In the genomic region with DNA sequence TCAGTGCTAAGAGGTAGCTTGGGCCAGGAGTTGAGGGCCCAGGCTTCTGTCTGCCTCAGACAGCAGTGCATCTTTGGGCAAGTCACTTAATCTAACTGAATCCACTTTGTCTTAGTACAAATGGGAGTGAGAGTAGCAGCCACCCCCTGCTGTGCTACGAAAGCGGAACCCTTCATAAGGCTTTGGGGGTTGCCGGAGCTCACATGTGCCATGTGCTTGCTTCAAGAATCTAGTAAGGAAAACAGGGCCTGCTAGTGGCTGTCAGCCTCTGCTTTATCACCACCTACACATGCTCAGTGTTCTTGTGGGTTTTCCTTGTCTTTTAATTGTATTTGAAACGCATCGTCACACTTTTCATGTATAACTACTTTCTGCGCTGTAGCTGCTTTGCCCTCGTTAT, we compare ENCODE assay signal across 22 mouse cellular contexts. TPM values are rescaled to one million over a fixed set of nuclear protein-coding genes. Genes with fewer than 3 reads are reported as not detected.
A peak's percentile ranks its signal among the peaks of the same experiment; 100 is the strongest.
DNase-seq lines count a peak whose midpoint lies in the region; ATAC-seq lines count a peak whose summit lies in the region.
"Had no signal": no experiment of that assay in that cellular context is flagged by ENCODE, and none has a peak within 500 bp of the region (broad histone marks: within the 10 kb centered on the region; RNA-seq: fewer than 3 reads in every experiment).

No protein-coding gene starts in this region.

- H3K4me2 ChIP-seq in embryonic facial prominence, embryonic 14.5 days (ENCODE audit: low read depth, low read length) = no peak overlapping the region
- H3K4me2 ChIP-seq in midbrain, embryonic 14.5 days (ENCODE audit: low read length) = no peak overlapping the region
- H3K4me2 ChIP-seq in midbrain, embryonic 11.5 days = no peak overlapping the region
- H3K4me2 ChIP-seq in limb, embryonic 11.5 days (ENCODE audit: low read depth, severe bottlenecking) = no peak overlapping the region
- H3K4me2 ChIP-seq in heart, embryonic 12.5 days = no peak overlapping the region
- H3K4me2 ChIP-seq: forebrain, embryonic 12.5 days; heart, embryonic 15.5 days; limb, embryonic 15.5 days; midbrain, embryonic 15.5 days had no signal

- 63% methylated on average over 7 of the region's 7 CpGs for WGBS in embryonic facial prominence, embryonic 14.5 days
- 65% methylated on average over 7 of the region's 7 CpGs for WGBS in embryonic facial prominence, embryonic 10.5 days
- 38% methylated on average over 7 of the region's 7 CpGs for WGBS in midbrain, embryonic 14.5 days
- WGBS in midbrain, embryonic 11.5 days = 49% methylated on average over 7 of the region's 7 CpGs
- WGBS in limb, embryonic 11.5 days = 45% methylated on average over 7 of the region's 7 CpGs
- 74% methylated on average over 7 of the region's 7 CpGs for WGBS in heart, embryonic 12.5 days

- DNase-seq in embryonic facial prominence, embryonic 14.5 days (ENCODE audit: low spot score) = no peak
- no peak for DNase-seq in embryonic facial prominence, embryonic 10.5 days (ENCODE audit: low spot score)
- peak; percentile 41 for DNase-seq in midbrain, embryonic 14.5 days
- DNase-seq in midbrain, embryonic 11.5 days (ENCODE audit: low spot score, missing footprints) = no peak
- peak; percentile 33 for DNase-seq in limb, embryonic 11.5 days (ENCODE audit: low spot score)
- DNase-seq in c-Kit-positive CD71-positive TER-119-positive erythroid progenitor cells, embryonic 14.5 days (ENCODE audit: low spot score) = no peak
- DNase-seq: adrenal gland, postnatal 36 days; cerebellum, postnatal 10 days; gastrocnemius, postnatal 14 days; heart, adult 18-20 months; heart, postnatal 4 days; kidney, adult 18-20 months; kidney, postnatal 25 days; layer of hippocampus, adult 9-11 months; right cerebral cortex, postnatal 4 days had no signal

- H3K4me1 ChIP-seq in embryonic facial prominence, embryonic 14.5 days (ENCODE audit: control insufficient read depth, insufficient read depth, low read length) = no peaks in the 10 kb centered on the region
- peaks cover 6% of the 10 kb centered on the region; the same call in 1 of the 2 replicates for H3K4me1 ChIP-seq in embryonic facial prominence, embryonic 10.5 days
- no peaks in the 10 kb centered on the region for H3K4me1 ChIP-seq in midbrain, embryonic 14.5 days (ENCODE audit: control insufficient read depth, insufficient read depth, low read length)
- peaks cover 5% of the 10 kb centered on the region; the same call in 1 of the 2 replicates for H3K4me1 ChIP-seq in midbrain, embryonic 11.5 days (ENCODE audit: control insufficient read depth, insufficient read depth, low read length)
- 0 out of 2 replicates have a peak, but pooled peaks cover 8% of the 10 kb centered on the region for H3K4me1 ChIP-seq in limb, embryonic 11.5 days (ENCODE audit: control insufficient read depth, insufficient read depth, low read length)
- peaks cover 3% of the 10 kb centered on the region; the same call in 1 of the 2 replicates for H3K4me1 ChIP-seq in heart, embryonic 12.5 days (replicated peaks)
- H3K4me1 ChIP-seq: limb, embryonic 15.5 days; midbrain, embryonic 15.5 days had no signal

- H3K9me3 ChIP-seq in embryonic facial prominence, embryonic 14.5 days (ENCODE audit: control insufficient read depth, low read length) = no peaks in the 10 kb centered on the region
- no peaks in the 10 kb centered on the region for H3K9me3 ChIP-seq in embryonic facial prominence, embryonic 10.5 days
- H3K9me3 ChIP-seq in midbrain, embryonic 14.5 days (ENCODE audit: control insufficient read depth, low read length) = no peaks in the 10 kb centered on the region
- H3K9me3 ChIP-seq in midbrain, embryonic 11.5 days (ENCODE audit: control insufficient read depth, low read length) = no peaks in the 10 kb centered on the region
- 0 out of 2 replicates have a peak, but pooled peaks cover 2% of the 10 kb centered on the region for H3K9me3 ChIP-seq in limb, embryonic 11.5 days (ENCODE audit: control insufficient read depth, low read length)
- H3K9me3 ChIP-seq in heart, embryonic 12.5 days (replicated peaks) = no peaks in the 10 kb centered on the region
- H3K9me3 ChIP-seq: forebrain, embryonic 12.5 days; heart, embryonic 15.5 days; limb, embryonic 15.5 days; midbrain, embryonic 15.5 days had no signal

- H3K27me3 ChIP-seq in embryonic facial prominence, embryonic 14.5 days (replicated peaks; ENCODE audit: control insufficient read depth, insufficient read depth, low read length) = no peaks in the 10 kb centered on the region
- no peaks in the 10 kb centered on the region for H3K27me3 ChIP-seq in embryonic facial prominence, embryonic 10.5 days (replicated peaks; ENCODE audit: low read depth, poor library complexity, severe bottlenecking)
- H3K27me3 ChIP-seq in midbrain, embryonic 14.5 days (ENCODE audit: control insufficient read depth, insufficient read depth, low read length) = no peaks in the 10 kb centered on the region
- no peaks in the 10 kb centered on the region for H3K27me3 ChIP-seq in midbrain, embryonic 11.5 days (ENCODE audit: control insufficient read depth, insufficient read depth, low read length)
- H3K27me3 ChIP-seq in limb, embryonic 11.5 days (ENCODE audit: control insufficient read depth, insufficient read depth, low read length) = no peaks in the 10 kb centered on the region
- H3K27me3 ChIP-seq in heart, embryonic 12.5 days (replicated peaks) = no peaks in the 10 kb centered on the region
- H3K27me3 ChIP-seq: forebrain, embryonic 12.5 days; heart, embryonic 15.5 days; limb, embryonic 15.5 days; midbrain, embryonic 15.5 days had no signal

- H3K27ac ChIP-seq in embryonic facial prominence, embryonic 14.5 days (replicated peaks; ENCODE audit: low read depth, low read length) = no peak overlapping the region
- H3K27ac ChIP-seq in embryonic facial prominence, embryonic 10.5 days (replicated peaks) = no peak overlapping the region
- H3K27ac ChIP-seq in midbrain, embryonic 14.5 days (replicated peaks; ENCODE audit: low read depth, low read length) = no peak overlapping the region
- H3K27ac ChIP-seq in midbrain, embryonic 11.5 days (ENCODE audit: low read depth, low read length) = no peak overlapping the region
- H3K27ac ChIP-seq in limb, embryonic 11.5 days (replicated peaks; ENCODE audit: low read depth, low read length) = no peak overlapping the region
- no peak overlapping the region for H3K27ac ChIP-seq in heart, embryonic 12.5 days (ENCODE audit: poor library complexity, severe bottlenecking)
- H3K27ac ChIP-seq: forebrain, embryonic 12.5 days; heart, embryonic 15.5 days; limb, embryonic 15.5 days; midbrain, embryonic 15.5 days had no signal

- H3K4me3 ChIP-seq in embryonic facial prominence, embryonic 14.5 days (ENCODE audit: low read depth, low read length) = no peak overlapping the region
- H3K4me3 ChIP-seq in embryonic facial prominence, embryonic 10.5 days = no peak overlapping the region
- no peak overlapping the region for H3K4me3 ChIP-seq in midbrain, embryonic 14.5 days (replicated peaks; ENCODE audit: low read depth, low read length)
- H3K4me3 ChIP-seq in midbrain, embryonic 11.5 days (ENCODE audit: low read depth, low read length) = no peak overlapping the region
- no peak overlapping the region for H3K4me3 ChIP-seq in limb, embryonic 11.5 days (ENCODE audit: low read depth, low read length)
- no peak overlapping the region for H3K4me3 ChIP-seq in heart, embryonic 12.5 days
- H3K4me3 ChIP-seq: forebrain, embryonic 12.5 days; heart, embryonic 15.5 days; limb, embryonic 15.5 days; midbrain, embryonic 15.5 days; myocyte had no signal

- no peaks in the 10 kb centered on the region for H3K36me3 ChIP-seq in embryonic facial prominence, embryonic 14.5 days (ENCODE audit: control insufficient read depth, insufficient read depth, low read length)
- H3K36me3 ChIP-seq in embryonic facial prominence, embryonic 10.5 days (replicated peaks) = no peaks in the 10 kb centered on the region
- no peaks in the 10 kb centered on the region for H3K36me3 ChIP-seq in midbrain, embryonic 14.5 days (ENCODE audit: control insufficient read depth, insufficient read depth, low read length)
- H3K36me3 ChIP-seq in midbrain, embryonic 11.5 days (ENCODE audit: control insufficient read depth, insufficient read depth, low read length) = no peaks in the 10 kb centered on the region
- no peaks in the 10 kb centered on the region for H3K36me3 ChIP-seq in limb, embryonic 11.5 days (ENCODE audit: control insufficient read depth, insufficient read depth, low read length)
- no peaks in the 10 kb centered on the region for H3K36me3 ChIP-seq in heart, embryonic 12.5 days
- H3K36me3 ChIP-seq: forebrain, embryonic 12.5 days; heart, embryonic 15.5 days; limb, embryonic 15.5 days; midbrain, embryonic 15.5 days had no signal

- H3K9ac ChIP-seq in embryonic facial prominence, embryonic 14.5 days (ENCODE audit: low read depth, low read length) = 0 out of 2 replicates have a peak overlapping the region, but pooled peaks have one; percentile 5
- H3K9ac ChIP-seq in midbrain, embryonic 14.5 days (replicated peaks; ENCODE audit: low read length) = no peak overlapping the region
- no peak overlapping the region for H3K9ac ChIP-seq in midbrain, embryonic 11.5 days (ENCODE audit: low read length)
- H3K9ac ChIP-seq in limb, embryonic 11.5 days (ENCODE audit: low read length) = no peak overlapping the region
- no peak overlapping the region for H3K9ac ChIP-seq in heart, embryonic 12.5 days
- H3K9ac ChIP-seq: forebrain, embryonic 12.5 days; heart, embryonic 15.5 days; limb, embryonic 15.5 days; midbrain, embryonic 15.5 days had no signal

- no peak for ATAC-seq in embryonic facial prominence, embryonic 14.5 days (ENCODE audit: low read depth)
- no peak for ATAC-seq in midbrain, embryonic 14.5 days (ENCODE audit: low FRiP score, low TSS enrichment)
- no peak for ATAC-seq in midbrain, embryonic 11.5 days (ENCODE audit: low FRiP score)
- no peak for ATAC-seq in limb, embryonic 11.5 days (ENCODE audit: insufficient number of reproducible peaks, low FRiP score, low TSS enrichment, low read depth)
- ATAC-seq in heart, embryonic 12.5 days (ENCODE audit: insufficient number of reproducible peaks, low FRiP score) = no peak
- ATAC-seq: lung, postnatal 0 days; midbrain, embryonic 15.5 days had no signal

RNA-seq across cellular contexts. Expression of gene Rps17, which starts 43.7 kb away (rescaled TPM):
- 1,342 and 1,410 TPM in 2 replicates for polyA plus RNA-seq in embryonic facial prominence, embryonic 14.5 days (2014; fragmentation: Nextera tagmentation; extraction: Ambion mirVana)
- polyA plus RNA-seq in embryonic facial prominence, embryonic 10.5 days (2016; fragmentation: Nextera tagmentation; extraction: Ambion mirVana) = 1,210 and 1,245 TPM in 2 replicates
- 695 and 865 TPM in 2 replicates for polyA plus RNA-seq in midbrain, embryonic 14.5 days (2014; fragmentation: Nextera tagmentation; extraction: Ambion mirVana)
- 1,045 and 1,155 TPM in 2 replicates for polyA plus RNA-seq in midbrain, embryonic 11.5 days (2014; fragmentation: Nextera tagmentation; extraction: Ambion mirVana)
- polyA plus RNA-seq in limb, embryonic 11.5 days (2014; fragmentation: Nextera tagmentation; extraction: Ambion mirVana) = 1,441 and 1,453 TPM in 2 replicates
- 862 and 873 TPM in 2 replicates for polyA plus RNA-seq in heart, embryonic 12.5 days (2016; fragmentation: Nextera tagmentation; extraction: Ambion mirVana)

Comparison
In these comparisons a context has a peak if more than half of its experiments do, and no peak if none do; other contexts are left out.
1. DNase-seq: peak in midbrain, embryonic 14.5 days (single experiment) and limb, embryonic 11.5 days (single experiment); none in embryonic facial prominence, embryonic 14.5 days (single experiment), embryonic facial prominence, embryonic 10.5 days (single experiment), midbrain, embryonic 11.5 days (single experiment) and c-Kit-positive CD71-positive TER-119-positive erythroid progenitor cells, embryonic 14.5 days (single experiment).